Mouse (Mus musculus): ENCODE data around the gene Sfn. TPM values are rescaled to one million over a fixed set of nuclear protein-coding genes. Genes with fewer than 3 reads are reported as not detected.
"Not testable (repeated sequence)": the region's sequence is repeated elsewhere in the genome, so short reads cannot be mapped to it uniquely, and the experiment has no call there.

Sfn gene
- 3.6 and 4.9 TPM in 2 replicates for total RNA-seq (2017)

DNA sequence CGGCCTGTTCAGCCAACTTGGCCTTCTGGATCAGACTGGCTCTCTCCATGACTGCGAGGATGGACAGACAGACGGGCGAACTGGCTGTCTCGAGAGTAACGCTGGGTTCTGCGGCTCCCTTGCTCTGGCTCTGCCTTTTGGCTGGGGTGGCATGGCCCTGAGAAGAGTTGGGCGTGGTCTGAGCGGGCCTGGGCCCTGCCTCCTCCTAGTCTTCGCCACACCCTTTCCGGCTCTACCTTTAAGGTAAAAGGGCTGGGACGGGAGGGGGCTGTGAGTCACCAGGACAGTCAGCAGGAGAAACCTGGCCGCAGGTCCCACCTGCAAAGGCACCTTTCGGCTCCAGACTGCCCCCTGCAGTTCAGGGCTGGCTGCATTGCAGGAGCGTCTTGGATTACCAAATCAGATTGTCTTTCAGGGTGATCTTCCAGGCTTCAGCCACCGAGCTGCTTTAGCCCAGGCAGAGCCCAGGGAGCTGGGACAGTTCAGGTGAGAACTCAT is at the start of gene Sfn:
Gene Sfn (minus strand): TSS at position 448 of the 498 bp plus-strand sequence.
- ATAC-seq (replicated peaks; ENCODE audit: low read depth, poor library complexity, severe bottlenecking): peak; percentile 12; the same call in 1 of the 2 replicates

DNA sequence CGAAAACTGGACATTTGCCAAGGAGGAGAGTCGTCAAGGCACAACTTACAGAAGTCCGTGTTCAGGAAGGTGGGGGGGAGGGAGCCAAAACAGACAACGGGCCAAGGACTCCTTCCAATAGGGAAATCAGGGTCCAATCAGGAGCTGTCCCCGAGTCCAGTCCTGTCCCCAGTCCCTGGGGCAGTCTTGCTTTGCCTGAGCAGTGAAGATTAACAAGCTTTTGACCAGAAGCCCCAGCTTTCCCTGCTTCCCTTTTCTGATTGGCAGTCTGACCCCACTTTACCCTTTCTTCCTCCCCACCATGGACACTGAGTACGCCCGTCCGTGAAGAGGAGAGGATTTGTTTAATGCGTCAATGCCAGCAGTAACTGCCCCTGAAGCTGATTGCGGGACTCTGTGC is 49.5 kb upstream of the Sfn start:
- ATAC-seq (replicated peaks; ENCODE audit: low read depth, poor library complexity, severe bottlenecking): 0 out of 2 replicates have a peak, but pooled peaks have one; percentile 13

DNA sequence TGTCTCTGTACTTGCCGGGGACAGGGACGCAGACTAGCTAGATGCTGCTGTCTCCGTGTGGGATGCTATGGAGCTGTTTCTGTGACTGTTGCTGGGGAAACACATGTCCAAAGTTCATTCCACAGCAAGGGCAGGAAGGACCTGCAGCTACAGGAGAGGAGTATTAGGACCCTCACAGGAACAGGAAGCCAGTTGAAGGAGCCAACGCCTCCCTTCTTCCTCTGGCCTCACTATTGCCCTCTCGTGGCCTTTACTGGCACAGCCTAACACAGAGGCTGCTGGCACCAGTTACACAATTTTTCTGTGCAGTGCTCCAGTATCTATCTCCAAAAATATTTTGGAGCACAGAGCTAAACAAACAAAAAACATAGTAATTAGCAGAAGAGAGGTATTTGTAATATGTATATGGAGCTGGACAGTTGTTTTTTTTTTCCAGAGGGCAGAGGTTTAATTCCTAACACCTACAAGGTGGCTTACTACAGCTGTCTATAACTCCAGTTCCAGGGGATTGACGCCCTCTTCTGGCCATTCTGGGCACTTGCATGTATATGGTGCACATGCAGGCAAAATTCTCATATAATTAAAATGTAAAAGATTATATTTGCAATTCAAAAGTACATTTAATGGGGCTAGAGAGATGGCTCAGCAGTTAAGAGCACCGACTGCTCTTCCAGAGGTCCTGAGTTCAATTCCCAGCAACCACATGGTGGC is 48.2 kb upstream of the Sfn start, which contains the start of gene Zdhhc18:
Gene Zdhhc18 (minus strand): TSS at position 166 of the 711 bp plus-strand sequence.
- peak; percentile 97 for ATAC-seq (replicated peaks; ENCODE audit: low read depth, poor library complexity, severe bottlenecking)

DNA sequence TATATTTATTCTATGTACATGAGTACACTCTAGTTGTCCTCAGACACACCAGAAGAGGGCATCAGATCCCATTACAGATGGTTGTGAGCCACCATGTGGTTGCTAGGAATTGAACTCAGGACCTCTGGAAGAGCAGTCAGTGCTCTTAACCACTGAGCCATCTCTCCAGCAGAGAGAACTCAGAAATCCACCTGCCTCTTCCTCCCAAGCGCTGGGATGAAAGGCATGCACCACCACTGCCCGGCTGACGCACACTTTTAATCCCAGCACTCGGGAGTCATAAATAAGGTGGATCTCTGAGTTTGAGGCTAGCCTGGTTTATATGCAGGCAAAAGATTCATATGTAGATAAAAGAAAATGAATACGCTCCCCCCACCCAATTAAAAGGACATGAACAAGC is 47.5 kb upstream of the Sfn start:
- not testable (repeated sequence) for ATAC-seq (replicated peaks; ENCODE audit: low read depth, poor library complexity, severe bottlenecking)

DNA sequence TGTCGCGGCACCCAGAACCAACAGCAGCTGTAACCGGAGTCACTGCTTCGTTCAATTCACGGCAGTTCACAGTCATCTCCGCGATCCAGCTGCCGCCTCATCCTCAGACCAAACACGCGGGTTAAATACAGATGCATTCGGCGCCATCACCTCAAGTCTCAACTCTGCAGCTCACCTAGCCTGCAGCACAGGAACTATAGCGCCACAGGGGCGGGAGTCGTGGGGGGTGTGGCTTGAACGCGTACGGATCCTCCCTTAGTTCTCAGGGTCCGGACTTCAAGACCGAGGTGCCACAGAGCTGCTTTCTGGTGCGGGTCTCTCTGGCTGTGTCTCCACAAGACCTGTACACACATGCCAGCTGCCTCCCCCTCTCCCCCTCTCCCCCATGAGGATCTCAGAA is 43.7 kb upstream of the Sfn start:
- no peak for ATAC-seq (replicated peaks; ENCODE audit: low read depth, poor library complexity, severe bottlenecking)

DNA sequence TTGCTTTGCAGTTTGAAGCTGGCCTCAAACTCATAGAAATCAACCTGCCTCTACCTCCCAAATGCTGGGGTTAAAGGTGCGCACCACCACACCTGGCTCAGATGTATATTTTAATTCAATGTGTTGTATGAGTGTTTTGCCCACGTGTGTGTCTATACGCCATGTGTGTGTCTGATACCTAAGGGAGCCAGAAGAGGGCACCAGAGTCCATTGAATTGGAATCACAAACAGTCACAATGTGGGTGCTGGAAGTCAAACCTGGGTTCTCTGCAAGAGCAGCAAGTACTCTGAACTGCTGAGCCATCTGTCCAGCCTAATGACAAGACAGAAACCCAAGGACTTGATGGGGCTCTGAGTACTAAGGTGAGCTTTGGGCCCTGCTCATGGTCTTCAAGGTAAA is 43.2 kb upstream of the Sfn start:
- no peak for ATAC-seq (replicated peaks; ENCODE audit: low read depth, poor library complexity, severe bottlenecking)

DNA sequence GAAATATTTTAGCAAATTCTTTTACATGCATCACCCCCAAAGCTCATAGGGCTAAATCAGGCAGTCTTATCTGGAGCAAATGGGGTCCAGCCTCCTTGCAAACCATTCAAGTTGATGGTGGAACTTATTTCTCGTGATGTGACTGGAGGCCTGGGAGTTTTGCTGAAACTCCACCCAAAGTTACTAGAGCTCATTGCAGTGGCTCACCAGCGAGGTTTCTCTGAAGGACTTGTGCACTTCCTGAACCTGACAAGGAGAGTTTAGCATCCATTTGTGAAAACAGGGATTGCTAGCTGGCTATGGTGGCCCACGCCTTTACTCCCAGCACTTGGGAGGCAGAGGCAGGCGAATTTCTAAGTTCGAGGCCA is 32.1 kb upstream of the Sfn start:
- ATAC-seq (replicated peaks; ENCODE audit: low read depth, poor library complexity, severe bottlenecking): no peak

DNA sequence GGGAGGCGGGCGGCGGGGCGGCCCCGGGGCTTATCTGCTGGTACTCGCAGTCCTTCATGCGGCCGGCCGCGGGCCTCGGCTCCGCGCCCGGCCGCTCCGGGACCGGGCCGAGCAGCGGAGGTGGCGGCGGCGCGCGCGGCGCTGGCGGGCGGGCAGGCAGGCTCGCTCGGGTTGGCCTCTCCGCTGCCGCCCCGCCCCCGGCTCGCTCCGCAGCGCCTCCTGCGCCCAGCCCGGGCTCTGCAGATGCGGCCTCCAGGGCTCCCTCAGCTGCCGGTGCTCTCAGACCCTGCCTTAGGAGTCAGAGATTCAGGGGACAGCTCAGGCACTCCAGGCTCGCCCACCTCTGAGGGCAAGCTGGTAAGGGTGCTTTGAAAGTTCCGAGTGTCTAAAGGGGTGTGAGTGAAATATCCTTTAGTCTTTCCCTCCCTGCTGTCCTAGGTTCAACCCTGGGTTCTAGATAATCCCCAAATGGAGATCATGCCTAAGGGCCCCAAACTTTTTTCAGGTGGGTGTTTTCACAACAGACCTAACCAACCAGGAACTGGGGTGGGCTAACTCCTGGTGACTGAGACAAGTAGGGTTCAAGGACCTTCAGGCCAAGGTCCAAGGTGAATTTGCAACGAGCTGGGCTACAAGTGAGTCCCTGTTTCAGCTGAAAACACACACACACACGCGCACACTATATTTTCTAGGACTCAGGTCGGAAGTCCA is 31.5 kb upstream of the Sfn start:
- ATAC-seq (replicated peaks; ENCODE audit: low read depth, poor library complexity, severe bottlenecking): peak; percentile 90

DNA sequence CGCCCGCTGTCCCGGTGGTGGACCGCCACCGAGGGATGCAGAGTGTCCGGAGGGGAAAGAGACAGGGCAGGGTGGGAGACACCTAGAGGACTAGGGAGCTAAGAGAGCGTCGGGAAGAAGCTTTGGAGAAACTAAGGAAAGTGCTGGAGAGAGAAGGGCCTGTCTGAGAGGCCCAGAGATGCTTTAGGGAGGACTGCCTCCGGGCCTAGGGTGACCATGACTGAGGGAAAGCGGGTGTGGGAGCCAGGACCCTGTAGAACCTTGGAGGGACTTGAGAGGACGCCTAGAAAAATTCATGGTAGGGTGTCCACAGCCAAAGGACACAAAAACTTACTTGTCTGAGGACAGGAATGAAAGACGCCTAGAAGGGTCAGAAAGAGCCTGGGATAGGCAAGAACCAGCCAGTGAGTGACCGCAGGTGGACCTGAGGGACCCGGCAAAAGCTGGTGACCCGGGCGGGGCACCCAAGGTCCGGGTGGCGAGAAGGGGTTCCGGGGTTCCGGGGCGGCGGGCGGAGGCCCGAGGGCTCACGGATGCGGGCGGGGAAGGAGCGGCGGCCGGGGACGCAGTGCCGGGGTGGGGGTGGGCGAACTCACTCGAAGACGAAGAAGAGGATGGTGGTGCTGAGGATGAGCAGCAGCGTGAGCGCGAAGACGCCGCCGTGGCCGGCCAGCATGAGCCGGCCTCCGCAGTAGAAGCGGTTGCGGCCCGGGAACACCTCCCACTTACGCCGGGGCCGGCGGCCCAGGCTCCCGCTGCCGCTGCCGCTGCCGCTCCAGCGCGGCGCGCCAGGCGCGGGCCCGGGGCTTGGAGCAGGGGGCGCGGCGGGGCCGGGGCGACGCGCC is 30.7 kb upstream of the Sfn start:
- no peak for ATAC-seq (replicated peaks; ENCODE audit: low read depth, poor library complexity, severe bottlenecking)

DNA sequence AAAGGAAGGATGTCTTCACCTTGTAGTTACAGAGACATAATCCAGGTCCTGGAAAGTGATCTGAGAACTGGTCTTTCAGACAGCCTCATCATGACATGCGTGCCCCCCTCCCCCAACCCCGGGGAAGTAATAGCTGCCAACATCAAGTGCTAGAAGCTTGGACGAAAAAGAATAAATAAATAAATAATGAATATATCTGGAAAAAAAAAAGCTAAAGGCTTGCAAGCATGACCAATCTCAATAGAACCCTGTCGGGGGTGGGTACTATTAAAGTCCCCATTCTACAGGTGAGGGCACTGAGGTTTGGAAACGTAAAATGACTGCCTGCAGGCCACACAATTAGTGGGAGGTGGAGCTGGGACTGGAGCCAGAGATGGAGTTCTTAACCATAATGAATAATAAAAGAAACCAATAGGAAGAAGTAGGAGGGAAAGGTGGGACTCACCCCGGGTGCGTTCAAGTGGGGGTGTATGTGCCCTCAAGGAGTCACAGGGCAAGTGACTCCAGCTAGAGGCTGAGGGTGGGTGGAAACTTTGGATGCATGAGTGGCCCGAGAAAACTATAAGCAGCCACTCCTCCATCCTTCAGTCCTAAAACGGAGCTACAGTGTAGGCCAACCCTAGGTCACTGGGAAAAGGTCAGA is 29.9 kb upstream of the Sfn start:
- no peak for ATAC-seq (replicated peaks; ENCODE audit: low read depth, poor library complexity, severe bottlenecking)

DNA sequence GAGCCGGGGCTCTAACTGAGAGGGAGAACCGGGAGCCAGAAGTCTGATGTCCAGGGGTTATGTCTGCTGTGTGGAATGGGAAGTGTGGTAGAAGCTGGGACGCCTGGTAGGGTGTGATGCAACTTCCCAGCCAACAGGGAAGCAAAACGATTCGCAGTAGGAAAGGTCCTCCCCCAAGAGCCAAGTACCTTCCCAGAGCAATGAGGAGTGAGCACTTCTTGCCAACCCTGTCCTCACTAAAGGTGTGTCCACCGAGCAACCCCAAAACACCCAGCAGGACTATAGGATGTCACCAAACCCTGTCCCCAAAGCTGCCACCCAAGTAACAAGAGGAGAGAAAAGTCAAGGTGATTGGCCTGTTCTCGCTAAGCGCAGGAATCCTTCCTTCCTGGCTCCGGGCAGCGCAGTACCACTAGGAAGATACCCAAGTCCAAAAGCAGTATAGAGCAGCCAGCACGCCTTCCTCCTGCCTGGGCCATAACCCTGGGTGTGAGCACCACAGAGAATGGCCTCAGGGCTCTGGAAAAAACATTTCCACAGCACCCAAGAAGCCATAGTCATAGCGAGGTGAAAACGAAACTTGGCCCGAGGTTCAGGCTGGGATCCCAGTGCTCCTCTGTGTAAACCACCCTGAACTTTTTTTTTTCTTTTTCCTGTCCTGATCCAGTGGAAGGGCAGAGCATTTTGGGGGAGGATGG is 29.3 kb upstream of the Sfn start:
- ATAC-seq (replicated peaks; ENCODE audit: low read depth, poor library complexity, severe bottlenecking): peak; percentile 33; the same call in 1 of the 2 replicates

DNA sequence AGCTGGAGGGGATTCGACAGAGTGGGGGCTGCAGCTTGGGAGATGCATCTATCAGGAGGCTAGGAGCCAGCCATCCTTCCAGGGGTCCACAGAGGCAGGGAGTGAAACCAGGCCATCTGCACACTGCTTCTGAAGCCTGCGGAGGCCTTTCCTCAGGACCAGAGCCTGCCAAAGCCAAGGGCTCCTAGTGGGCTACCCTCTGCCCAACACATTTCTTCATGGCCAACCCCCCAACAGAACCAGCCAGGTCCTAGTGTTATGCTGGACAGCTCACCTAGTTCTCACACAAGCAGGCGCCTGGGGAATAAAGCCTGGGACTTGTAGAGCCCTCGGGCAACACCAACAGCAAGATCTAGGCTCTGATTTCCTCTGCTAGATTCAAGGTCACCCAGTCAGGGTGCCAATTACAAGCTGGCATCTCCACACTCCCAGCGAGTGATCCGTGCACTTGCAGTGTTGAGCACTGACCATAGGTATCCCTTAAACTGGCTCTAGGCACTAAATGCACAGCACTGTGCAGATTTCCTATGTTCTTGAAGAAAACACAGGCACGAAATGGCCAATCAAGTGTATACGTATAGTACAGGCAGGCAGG is 28.5 kb upstream of the Sfn start:
- no peak for ATAC-seq (replicated peaks; ENCODE audit: low read depth, poor library complexity, severe bottlenecking)

DNA sequence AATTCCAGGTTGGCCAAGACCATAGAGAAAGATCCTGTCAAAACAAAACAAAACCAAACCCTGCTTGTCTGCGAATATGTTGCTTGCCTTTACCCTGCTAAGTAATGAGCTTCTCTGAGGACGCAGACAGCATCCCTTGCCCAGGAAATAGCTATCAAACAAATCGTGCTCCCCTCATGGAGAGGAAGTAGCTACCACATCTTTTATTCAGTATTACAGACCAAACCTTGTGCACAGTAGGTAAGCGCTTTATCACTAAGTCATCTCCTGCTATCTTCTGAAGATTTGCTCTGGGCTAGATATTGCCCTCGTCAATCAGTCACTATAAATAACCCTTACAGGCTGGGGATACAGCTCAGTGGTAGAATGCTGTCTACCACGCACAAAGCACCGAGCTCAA is 27.2 kb upstream of the Sfn start:
- no peak for ATAC-seq (replicated peaks; ENCODE audit: low read depth, poor library complexity, severe bottlenecking)

DNA sequence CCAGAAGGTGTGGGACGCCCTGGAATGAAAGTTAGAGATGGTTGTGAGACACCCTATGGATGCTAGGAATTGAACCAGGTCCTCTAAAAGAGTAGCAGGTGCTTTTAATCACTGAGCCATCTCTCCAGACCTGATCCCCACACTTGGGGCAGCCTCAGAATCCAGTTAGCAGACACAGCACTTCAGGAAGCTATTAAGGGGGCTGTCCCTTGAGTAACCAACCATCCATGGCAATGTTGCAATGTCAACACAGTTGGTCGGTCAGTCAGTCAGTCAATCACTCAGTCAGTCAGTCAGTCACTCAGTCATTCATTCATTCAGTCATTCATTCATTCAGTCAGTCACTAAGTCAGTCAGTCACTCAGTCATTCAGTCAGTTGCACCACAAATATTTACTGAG is 26.5 kb upstream of the Sfn start:
- ATAC-seq (replicated peaks; ENCODE audit: low read depth, poor library complexity, severe bottlenecking): no peak

DNA sequence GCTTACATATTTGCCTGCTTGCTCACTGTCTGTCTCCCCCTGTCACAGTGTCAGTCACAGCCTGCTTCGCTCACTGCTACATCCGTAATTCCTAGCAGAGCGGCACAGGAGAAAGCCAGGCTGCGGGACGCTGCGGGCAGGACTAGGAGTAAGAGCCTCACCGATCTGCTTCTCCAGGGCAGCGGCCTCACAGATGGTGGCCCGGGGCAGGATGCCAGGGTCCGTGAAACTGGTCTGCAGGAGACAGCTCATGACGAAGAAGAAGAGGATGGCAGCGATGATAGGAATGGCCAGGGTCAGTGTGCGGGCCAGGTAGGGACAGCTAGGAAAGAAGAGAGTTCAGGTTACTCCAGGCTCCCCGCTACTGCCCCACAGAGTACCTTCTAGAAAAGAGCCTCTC is 25.1 kb upstream of the Sfn start:
- ATAC-seq (replicated peaks; ENCODE audit: low read depth, poor library complexity, severe bottlenecking): no peak

DNA sequence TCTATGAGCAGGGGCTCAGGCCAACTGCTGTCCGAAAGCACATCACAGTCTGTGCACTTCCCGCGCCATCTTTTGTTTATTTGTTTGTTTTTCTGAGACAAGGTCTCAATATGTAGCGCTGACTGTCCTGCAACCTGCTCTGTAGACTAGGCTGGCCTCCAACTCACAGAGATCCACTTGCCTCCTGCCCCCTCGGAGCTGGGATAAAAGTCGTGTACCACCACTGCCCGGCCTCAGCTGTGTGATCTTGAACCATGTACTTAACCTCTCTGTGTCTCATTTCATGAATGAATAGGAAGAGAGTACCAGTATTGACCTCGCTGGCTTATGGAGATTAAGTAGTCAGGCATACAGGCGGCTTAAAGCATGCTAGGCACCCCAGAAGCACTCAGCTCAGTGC is 24.7 kb upstream of the Sfn start:
- ATAC-seq (replicated peaks; ENCODE audit: low read depth, poor library complexity, severe bottlenecking): no peak

DNA sequence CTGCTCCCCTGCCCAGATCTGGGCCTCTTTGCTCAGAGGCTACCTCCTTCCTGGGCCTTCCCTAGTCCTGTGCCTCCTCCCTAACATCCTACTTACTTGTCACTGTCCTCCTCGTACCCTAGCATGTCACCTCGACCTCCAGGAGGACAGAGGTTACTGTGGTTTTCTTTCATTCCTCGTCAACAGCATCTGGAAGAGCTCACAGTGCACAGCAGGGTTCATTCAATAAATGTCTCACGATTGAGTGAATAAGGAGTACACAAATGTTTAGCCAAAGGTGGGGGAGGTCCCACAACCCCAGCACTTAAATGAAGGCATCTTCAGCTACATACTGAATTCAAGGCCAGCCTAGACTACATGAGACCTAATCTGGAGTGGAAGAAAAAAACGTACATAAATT is 24.3 kb upstream of the Sfn start:
- ATAC-seq (replicated peaks; ENCODE audit: low read depth, poor library complexity, severe bottlenecking): no peak

DNA sequence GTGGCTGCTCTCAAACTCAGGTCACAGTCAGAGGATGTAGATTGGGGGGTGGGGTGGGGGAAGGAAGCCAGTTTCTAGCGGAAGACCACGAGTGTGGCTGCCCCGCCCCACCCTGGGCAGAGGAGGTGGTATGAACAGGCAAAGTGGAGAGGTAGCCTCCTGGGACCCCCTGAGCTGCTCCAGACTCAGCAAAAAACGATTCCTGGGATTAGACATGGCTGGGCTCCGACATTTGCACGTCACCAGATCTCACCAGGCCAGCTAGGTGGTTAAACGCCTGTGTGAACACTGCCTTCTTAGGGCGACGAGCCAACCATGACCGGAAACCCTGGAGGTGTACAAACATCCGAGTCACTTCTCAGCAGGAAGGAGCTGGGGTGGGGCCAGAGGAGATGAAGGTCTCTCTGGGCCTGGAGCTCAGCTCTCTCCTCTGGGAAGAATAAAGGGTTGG is 23.7 kb upstream of the Sfn start:
- ATAC-seq (replicated peaks; ENCODE audit: low read depth, poor library complexity, severe bottlenecking): peak; percentile 59

DNA sequence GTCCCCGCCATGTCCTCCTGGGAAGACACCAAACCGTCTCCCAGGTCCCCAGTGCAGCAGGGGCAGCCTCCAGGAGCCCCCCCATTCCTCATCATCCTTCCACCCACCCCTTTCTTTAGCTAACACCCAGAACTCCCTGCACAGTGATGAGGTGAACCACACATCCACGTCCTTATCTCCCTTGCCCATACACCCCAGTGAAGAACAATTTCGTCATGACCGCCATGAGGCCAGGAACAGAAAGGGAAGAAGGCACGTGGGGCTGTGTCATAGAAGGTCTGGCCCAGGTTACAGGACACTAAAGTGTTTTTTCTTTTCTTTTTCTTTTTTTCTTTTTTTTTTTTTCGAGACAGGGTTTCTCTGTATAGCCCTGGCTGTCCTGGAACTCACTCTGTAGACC is 22.9 kb upstream of the Sfn start:
- peak; percentile 79 for ATAC-seq (replicated peaks; ENCODE audit: low read depth, poor library complexity, severe bottlenecking)
